Mouse (Mus musculus) neural tube, postnatal 0 days (tissue): Measurements from ENCODE around the gene Krt17. TPM values are rescaled to one million over a fixed set of nuclear protein-coding genes. Genes with fewer than 3 reads are reported as not detected.

Experiments
- polyA plus RNA-seq: library from polyadenylated mRNA; unstranded; fragments of >200 nt; fragmentation: Nextera tagmentation; extraction: Ambion mirVana; gene quantifications from 2 replicates; pipeline ENCODE4 v1.2.1, GENCODE M21; 2015

The Krt17 gene
- 1.7 and 3.1 TPM in 2 replicates for polyA plus RNA-seq

GRCm38 (mm10) chr11:100260514-100261234, at the start of gene Krt17:
TSS of gene Krt17 (minus strand) at chr11:100261029.

GRCm38 (mm10) chr11:100269821-100270332, 9.0 kb upstream of the Krt17 start, which contains the start of gene Krt42:
TSS of gene Krt42 (minus strand) at chr11:100269871.

GRCm38 (mm10) chr11:100248852-100249465, 11.9 kb downstream of the Krt17 start, which contains the start of gene Krt16:
TSS of gene Krt16 (minus strand) at chr11:100248902.

DNA sequence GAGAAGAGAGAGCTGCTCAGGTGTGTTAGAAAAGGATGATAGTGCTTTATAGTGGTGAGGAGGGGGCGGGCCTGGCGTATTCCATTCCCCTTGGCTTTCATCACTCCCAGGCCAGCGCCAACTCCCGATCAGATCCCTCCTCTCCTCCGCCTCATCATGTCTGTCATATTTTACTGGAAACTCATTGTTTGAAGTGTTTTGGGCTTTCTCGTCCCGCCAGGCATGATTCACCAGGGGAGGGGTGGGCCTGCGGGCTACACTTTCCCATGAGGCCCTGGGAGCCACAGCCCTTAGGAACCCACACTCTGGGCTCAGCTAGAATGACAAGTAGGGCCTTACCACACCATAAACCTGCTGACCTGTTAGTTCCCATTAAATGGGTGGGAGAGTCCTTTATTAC, 53.3 kb downstream of the Krt17 start, which contains the start of gene Krt14:
Gene Krt14 (minus strand): TSS at position 51 of the 400 bp plus-strand sequence.

Other genes starting within 250 kb of the Krt17 start
- not detected in 2 replicates for gene Krt33a, start 244.8 kb downstream of the Krt17 start, polyA plus RNA-seq
- 0.14 and 0.22 TPM in 2 replicates for gene Krt33b, start 231.2 kb downstream of the Krt17 start, polyA plus RNA-seq
- 0.09 TPM in 1 of 2 replicates, not detected in the other for gene Krt34, start 219.5 kb downstream of the Krt17 start, polyA plus RNA-seq
- not detected in 2 replicates for gene Krt31, start 210.5 kb downstream of the Krt17 start, polyA plus RNA-seq
- gene Krt32, start 172.8 kb downstream of the Krt17 start, polyA plus RNA-seq, result not detected in 2 replicates
- 0.19 and 0.25 TPM in 2 replicates for gene Krt35, start 164.8 kb downstream of the Krt17 start, polyA plus RNA-seq
- 0.09 TPM in 1 of 2 replicates, not detected in the other for gene Krt36, start 155.4 kb downstream of the Krt17 start, polyA plus RNA-seq
- 0.18 and 0.27 TPM in 2 replicates for gene Krt13, start 139.5 kb downstream of the Krt17 start, polyA plus RNA-seq
- 0.13 and 0.25 TPM in 2 replicates for gene Krt15, start 125.1 kb downstream of the Krt17 start, polyA plus RNA-seq
- gene Krt19, start 112.4 kb downstream of the Krt17 start, polyA plus RNA-seq, result 5.0 and 6.1 TPM in 2 replicates
- gene Krt9, start 67.8 kb downstream of the Krt17 start, polyA plus RNA-seq, result 0.09 and 0.15 TPM in 2 replicates
- 0.54 and 0.75 TPM in 2 replicates for gene Krt14, start 53.5 kb downstream of the Krt17 start, polyA plus RNA-seq
- gene Krt16, start 12.1 kb downstream of the Krt17 start, polyA plus RNA-seq, result not detected in 2 replicates
- gene Krt42, start 8.8 kb upstream of the Krt17 start, polyA plus RNA-seq, result 0.17 and 0.25 TPM in 2 replicates
- 1,292 and 1,377 TPM in 2 replicates for gene Eif1, start 58.9 kb upstream of the Krt17 start, polyA plus RNA-seq
- gene Gast, start 73.4 kb upstream of the Krt17 start, polyA plus RNA-seq, result 0.59 TPM in 1 of 2 replicates, not detected in the other
- 386 and 429 TPM in 2 replicates for gene Hap1, start 95.1 kb upstream of the Krt17 start, polyA plus RNA-seq
- 30.2 and 33.8 TPM in 2 replicates for gene Jup, start 136.7 kb upstream of the Krt17 start, polyA plus RNA-seq
- 21.1 and 21.9 TPM in 2 replicates for gene P3h4, start 153.8 kb upstream of the Krt17 start, polyA plus RNA-seq
- 25.5 and 29.5 TPM in 2 replicates for gene Fkbp10, start 154.7 kb upstream of the Krt17 start, polyA plus RNA-seq
- 99.7 and 103 TPM in 2 replicates for gene Nt5c3b, start 180.8 kb upstream of the Krt17 start, polyA plus RNA-seq
- 0.32 and 0.47 TPM in 2 replicates for gene Klhl10, start 180.9 kb upstream of the Krt17 start, polyA plus RNA-seq
- gene Klhl11, start 211.7 kb upstream of the Krt17 start, polyA plus RNA-seq, result 8.3 and 8.5 TPM in 2 replicates